Mouse (Mus musculus): ENCODE results near the gene Wdr93.
"Not testable (repeated sequence)": the region's sequence is repeated elsewhere in the genome, so short reads cannot be mapped to it uniquely, and the experiment has no call there.

Gene Wdr93

DNA sequence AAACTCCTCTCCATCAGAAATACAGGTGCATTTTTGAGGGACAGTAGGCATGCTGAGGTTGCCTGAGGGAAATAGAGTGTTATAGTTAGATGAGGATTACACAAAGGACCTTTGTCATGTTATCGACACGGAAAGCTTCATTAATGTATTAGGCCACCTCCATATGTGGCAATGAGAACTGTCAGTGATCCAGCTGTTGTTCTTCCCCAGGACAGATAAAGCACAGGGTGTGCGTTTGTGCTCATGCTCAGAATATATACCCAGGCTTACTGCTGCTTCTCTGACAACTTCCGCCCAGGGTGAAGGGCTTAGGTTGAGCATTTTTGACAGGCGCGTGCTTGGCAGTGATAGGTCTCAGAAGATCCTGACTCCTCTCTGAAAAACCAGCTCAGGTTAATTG, 6.5 kb downstream of the Wdr93 start:
- DNase-seq (ENCODE audit: low spot score): no peak

- DNase-seq (ENCODE audit: low spot score): no peak
These were observed 13.4 kb downstream of the Wdr93 start for GRCm38 (mm10) chr7:79756334-79756733.

DNA sequence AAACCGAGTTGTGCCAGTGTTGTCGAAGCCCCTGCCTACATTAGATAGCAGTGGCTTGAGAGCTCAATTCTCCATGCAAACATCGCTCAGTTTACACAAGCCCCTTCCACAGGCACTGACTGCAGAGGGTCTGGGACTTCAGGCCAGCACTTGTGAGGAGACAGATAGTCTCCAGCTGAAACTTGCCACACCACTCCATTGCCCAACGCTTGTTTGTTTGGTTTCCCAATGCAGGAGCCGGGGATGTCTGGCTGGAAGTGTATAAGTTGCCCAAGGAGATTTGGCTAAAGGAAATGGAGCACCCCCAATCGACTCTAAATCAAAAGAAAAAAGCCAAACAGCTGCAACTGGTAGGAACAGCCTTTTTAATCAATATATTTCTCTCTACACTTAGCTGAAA, 15.2 kb downstream of the Wdr93 start:
- no peak for DNase-seq (ENCODE audit: low spot score)

DNA sequence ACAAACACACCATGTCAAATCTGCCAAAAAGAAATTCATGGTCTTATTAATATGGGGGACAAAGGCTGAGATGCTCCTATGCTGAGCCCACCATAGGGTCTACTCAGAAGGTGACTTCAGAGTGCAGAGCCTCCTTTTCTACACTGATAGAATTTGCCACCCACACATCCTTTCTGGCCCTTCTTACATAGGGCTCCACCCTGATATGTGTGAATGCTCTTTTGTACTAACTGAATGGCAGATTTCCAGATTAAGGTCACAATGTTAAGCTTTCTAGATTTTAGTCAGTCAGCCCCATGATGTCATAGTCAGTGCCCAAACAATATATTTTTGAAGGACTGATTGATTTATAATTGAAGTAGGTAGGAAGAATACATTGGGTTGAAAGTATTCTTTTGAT, 16.8 kb downstream of the Wdr93 start:
- no peak for DNase-seq (ENCODE audit: low spot score)

DNA sequence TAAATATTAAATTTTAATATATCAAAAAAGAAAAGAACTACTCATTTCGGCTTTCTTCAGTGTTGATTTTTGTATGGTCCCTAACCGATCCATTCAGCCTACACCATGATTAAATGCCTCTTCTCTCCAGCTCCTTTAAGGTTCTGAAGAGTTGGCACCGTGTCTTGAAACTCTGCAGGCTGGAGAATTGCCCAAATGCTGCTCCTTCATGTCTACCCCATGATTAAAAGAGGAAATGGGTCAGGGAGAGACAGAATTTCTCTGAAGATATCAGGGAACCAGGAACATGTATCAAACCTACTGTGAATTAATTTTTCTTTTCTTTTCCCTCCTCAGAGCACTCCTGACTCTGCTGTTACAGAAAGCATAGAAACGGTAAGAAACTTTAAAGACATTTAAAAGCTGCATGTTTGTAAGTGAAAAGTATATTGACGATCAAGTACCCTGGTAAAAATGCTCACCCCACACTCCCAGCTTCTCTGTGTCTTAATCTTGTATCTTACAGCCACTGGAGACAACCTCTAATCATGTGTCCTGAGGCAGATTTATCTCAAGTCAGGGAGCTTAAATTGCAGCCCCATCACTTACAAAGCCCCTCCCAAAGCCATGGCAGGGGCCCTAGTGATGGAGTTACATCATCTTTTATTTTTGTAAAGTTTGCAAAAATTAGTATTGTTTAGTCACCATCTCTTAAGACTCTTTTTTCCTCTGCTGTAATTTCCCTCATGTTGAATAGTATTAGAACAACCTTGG, 18.3 kb downstream of the Wdr93 start:
- no peak for DNase-seq (ENCODE audit: low spot score)

- no peak for DNase-seq (ENCODE audit: low spot score)
These were observed 19.1 kb downstream of the Wdr93 start for GRCm38 (mm10) chr7:79762106-79762505.

DNA sequence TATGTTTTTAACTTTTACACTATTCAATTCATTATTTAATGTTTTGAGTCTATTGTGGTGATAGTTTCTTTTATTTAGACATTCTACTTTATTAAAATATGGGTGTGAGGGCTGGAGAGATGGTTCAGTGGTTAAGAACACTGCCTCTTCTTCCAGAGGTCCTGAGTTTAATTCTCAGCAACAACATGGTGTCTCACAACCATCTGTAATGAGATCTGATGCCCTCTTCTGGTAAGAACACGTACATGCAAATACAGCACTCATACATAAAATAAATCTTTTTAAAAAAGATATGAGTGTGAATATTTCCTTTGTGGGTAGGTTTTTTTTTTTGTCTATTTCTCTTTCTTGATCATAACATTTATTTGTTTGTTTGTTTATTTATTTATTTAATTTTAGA, 23.0 kb downstream of the Wdr93 start:
- DNase-seq (ENCODE audit: low spot score): no peak

DNA sequence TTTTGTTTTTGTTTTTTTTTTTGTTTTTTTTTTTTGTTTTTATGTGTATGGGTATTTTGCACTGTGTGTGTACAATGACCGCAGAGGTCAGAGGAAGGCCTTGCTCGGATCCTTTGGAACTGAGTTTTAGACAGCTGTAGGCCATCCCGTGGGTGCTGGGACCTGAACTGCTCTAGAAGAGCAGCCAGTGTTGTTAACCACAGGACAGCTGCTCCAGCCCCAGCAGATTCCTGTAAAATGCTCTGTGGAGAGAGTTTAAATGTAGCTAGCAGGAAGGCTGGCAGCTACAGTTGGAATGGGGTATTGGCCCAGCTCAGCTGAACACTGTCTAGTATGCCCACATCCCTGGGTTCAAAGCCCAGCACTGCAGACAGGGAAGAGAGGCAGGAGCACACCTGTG, 26.7 kb downstream of the Wdr93 start:
- no peak for DNase-seq (ENCODE audit: low spot score)

DNA sequence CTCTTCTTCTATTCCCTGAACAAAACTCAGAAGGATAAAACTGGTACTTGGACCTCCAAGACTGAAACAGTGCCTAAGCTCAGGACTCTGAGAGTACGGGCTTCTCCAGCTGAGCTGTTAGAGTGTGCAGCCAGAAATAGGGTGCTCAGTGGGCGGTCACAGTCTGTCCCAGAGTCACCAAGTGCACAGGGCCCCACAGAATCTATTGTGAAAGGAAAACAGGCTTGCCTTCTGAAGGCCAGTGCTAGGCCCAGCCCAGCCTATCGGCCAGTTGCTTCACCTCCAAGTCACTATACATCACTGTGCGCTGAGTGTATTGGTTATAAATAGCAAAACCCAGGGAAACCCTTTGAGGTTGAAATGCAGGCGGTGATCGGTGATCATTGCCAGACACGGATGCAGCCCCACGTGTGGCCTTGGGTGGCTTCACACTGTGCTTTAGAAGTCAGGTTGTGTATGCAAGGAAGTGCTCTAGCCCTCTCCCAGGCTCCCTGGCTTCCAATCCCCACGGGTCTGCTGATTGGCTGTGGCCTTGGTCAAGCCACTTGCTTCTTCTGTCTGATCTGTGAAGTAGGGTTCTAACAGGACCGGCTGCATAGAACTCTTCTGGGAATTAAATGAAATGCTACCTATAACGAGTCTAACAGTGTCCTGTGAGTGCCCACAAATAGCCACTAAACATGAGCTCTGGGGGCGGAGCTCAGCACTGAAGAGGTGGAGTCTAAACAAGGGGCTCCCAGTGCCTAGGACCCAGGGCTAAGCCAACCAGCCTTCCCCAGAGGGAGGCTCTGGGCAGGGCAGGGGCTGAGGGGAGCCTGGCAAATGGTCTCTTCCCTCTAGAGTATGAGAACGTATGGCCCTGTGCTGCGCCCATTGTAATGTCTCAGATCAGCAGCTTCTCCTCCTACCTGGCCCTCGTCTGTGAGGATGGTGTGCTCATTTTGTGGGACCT, 28.9 kb downstream of the Wdr93 start:
- no peak for DNase-seq (ENCODE audit: low spot score)

DNA sequence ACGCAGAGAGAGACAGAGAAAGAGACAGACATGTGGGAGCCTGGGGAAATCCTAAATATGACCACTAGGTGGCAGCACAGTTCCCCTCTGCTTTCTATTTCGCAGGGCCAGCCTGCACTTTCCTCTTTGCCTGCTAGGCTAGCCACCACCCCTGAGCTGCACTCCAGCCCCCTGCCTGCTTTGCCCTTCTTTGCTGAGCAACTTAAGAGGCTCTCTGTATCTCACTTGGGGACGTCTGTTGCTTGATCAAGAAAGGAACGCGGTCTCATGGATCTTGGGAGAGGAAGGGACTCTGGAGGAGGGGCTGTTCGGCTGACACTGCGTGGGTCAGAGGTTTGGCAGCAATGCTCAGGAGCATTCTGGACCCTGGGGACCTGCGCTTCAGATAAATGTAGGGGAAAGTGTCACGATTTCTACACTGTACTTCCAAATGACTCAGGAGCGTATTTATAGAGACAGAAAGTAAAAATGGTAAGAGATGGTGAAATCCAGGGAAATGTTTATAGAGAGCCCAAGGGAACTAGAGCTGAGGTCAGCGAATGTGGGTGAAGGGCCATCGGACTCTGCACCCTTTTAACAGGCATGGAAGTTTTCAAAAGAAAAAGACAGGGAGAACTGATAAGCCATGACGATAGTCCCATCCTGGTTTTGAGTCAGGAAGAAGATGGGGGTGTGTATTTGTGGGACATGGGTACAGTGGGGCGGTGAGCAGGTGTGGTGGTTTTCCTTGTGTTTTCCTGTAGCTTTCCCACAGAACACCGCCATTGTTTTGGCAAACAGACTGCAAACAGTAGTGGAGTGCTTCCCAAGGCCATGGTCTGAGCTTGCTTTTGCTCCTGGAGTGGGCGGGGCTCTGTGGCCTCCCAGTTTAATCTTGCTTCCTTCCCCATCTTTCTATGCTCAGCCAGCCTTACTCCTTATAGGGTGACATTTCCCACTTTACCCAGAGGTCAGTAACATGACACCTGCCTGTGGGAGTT, 38.0 kb downstream of the Wdr93 start:
- peak; percentile 95 for DNase-seq (ENCODE audit: low spot score)

- DNase-seq (ENCODE audit: low spot score): no peak
These were observed 39.0 kb downstream of the Wdr93 start for GRCm38 (mm10) chr7:79781826-79782515.

DNA sequence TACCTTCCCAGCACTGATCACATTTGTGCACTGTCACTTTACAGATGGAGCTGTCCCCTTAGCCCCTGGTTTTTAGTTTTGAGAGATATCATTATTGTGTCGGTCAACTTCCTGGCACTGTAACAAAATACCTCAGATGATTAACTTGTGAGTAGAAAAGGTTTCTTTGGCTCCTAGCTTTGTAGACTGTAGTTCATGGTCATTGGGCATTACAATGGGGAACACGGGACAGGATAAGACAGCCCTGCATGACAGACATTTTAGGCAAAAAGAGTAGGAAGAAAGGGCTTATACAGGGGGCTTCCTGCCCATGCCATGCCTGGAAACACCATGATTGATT, 39.5 kb downstream of the Wdr93 start:
- DNase-seq (ENCODE audit: low spot score): no peak

DNA sequence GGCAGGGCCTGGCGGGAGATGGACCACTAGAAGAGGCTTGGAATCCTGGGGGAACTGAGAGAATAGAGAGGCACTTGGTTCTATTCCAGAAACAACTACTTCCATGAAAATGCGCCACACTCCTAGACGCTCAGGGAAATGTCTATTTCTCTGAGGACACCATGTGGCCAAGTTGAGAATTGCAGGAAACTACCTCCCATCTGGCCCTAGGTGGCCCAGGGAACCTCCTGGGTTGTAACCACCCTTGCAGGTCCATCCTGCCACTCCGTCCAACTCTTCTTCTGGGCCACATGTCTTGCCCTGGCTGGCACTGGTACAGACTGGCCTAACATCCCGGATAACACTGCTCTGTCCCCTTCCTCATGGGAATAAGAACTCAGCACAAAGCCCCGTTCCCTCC, 43.3 kb downstream of the Wdr93 start:
- DNase-seq (ENCODE audit: low spot score): peak; percentile 89

GRCm38 (mm10) chr7:79789812-79790211, 46.8 kb downstream of the Wdr93 start:
- DNase-seq (ENCODE audit: low spot score): not testable (repeated sequence)

DNA sequence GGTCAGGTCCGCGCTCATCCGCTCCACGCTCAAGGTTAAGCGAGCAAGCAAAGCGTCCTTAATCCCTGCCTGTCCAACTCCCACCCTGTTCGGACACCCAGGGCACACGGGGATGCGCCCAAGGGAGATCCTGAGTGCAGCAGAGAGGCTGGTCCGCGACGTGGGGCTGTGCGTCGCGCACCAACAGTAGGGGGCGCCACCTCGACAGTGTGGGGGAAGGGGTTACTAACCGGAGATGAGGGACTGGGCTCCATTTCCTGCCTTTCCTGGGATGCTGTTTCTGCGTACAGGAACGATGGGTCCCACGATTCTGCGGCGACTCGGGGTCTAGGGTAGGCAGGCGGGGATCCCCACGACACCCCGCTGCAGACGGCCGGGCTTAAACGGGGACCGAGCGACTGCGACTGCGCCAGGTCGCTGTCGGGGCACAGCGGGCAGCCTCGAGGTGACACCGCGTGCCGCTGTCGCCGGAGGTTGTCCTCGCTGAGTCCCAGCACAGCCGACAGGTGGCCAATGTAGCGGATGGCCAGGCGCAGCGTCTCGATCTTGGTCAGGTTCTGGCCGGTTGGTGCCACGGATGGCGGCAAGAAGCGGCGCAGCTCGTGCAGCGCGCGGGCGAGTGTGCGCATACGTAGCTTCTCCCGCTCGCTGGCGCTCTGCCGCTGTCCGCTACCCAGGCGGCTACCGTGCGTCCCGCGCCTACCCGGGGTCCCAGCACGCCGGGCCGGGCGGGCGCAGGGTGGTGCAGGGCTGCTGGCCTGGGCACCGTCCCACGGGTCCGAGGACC, 49.9 kb downstream of the Wdr93 start:
- DNase-seq (ENCODE audit: low spot score): peak; percentile 64

DNA sequence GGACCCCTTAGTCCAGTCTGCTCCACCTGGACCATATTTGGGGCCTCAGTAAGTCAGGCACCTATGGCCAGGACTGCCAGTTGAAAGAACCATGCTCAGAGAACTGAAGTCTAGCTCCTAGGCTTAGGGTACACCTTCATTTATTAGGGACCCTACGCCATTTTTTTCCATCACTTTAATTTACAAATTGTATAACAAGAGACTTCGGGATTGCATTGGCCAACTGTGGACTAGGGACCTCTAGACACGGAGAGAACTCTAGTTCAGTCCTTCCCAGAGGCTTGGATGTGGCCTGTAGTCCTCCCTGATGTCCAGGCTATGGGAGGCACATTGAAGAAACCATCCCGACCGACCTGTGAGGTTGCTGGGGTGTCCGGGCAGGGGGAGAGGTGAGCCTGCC, 50.7 kb downstream of the Wdr93 start, which contains the start of gene Mesp1:
Mesp1 (minus strand) TSS at position 101 of the 400 bp plus-strand sequence.
- DNase-seq (ENCODE audit: low spot score): no peak

GRCm38 (mm10) chr7:79798606-79799005, 55.6 kb downstream of the Wdr93 start:
- no peak for DNase-seq (ENCODE audit: low spot score)

GRCm38 (mm10) chr7:79799048-79799447, 56.1 kb downstream of the Wdr93 start:
- DNase-seq (ENCODE audit: low spot score): peak; percentile 91

GRCm38 (mm10) chr7:79799506-79799905, 56.5 kb downstream of the Wdr93 start:
- DNase-seq (ENCODE audit: low spot score): no peak

GRCm38 (mm10) chr7:79800336-79800735, 57.4 kb downstream of the Wdr93 start:
- no peak for DNase-seq (ENCODE audit: low spot score)

DNA sequence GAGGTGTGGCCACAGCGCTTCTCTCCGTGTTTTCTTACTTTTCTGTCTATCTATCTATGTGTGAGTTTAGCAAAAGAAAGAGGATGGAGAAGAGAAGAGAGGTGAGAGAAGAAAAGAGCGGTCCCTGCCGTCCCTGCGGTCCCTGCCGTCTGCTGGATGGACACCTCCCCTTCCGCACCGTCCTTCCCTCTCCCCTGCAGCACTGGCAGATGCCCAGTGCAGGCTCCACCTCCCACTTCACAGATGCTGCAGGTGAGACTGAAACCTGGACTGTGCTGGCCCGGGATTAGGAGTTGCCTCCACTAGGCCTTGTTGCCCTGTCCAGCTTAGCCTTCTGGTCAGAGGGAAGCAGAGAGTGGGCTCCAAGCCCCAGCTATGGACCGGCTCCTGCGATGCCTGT, 58.4 kb downstream of the Wdr93 start:
- no peak for DNase-seq (ENCODE audit: low spot score)

All from retina, embryonic 14.5 days (tissue).